Mouse (Mus musculus) Muller cell, postnatal 12 days (primary cell): ENCODE data around the gene Pigw.

ENCODE experiments used
- DNase-seq: peaks from one replicate; pipeline ENCODE4 v3.0.0-alpha.2; 2015; ENCODE audit errors: inconsistent ontology term

Pigw gene

GRCm38 (mm10) chr11:84879772-84880464 lies at the start of gene Pigw, which contains the start of gene Myo19:
TSS of gene Pigw (minus strand) at chr11:84880285.
TSS of gene Myo19 (plus strand) at chr11:84880148.
- DNase-seq = peak; percentile 91

GRCm38 (mm10) chr11:84920981-84921380 lies 40.9 kb upstream of the Pigw start:
- DNase-seq = no peak

GRCm38 (mm10) chr11:84919951-84920350 lies 39.9 kb upstream of the Pigw start:
- DNase-seq = no peak

- no peak for DNase-seq
Observed at GRCm38 (mm10) chr11:84919276-84919675, 39.2 kb upstream of the Pigw start.

- peak; percentile 67 for DNase-seq
Observed at GRCm38 (mm10) chr11:84918425-84918824, 38.3 kb upstream of the Pigw start.

GRCm38 (mm10) chr11:84916703-84917300 lies 36.7 kb upstream of the Pigw start:
- DNase-seq = no peak

GRCm38 (mm10) chr11:84916053-84916702 lies 36.1 kb upstream of the Pigw start, which contains the start of gene Znhit3:
TSS of gene Znhit3 (minus strand) at chr11:84916366.
- DNase-seq = peak; percentile 80

GRCm38 (mm10) chr11:84914673-84915072 lies 34.6 kb upstream of the Pigw start:
- DNase-seq = no peak

GRCm38 (mm10) chr11:84910411-84910810 lies 30.3 kb upstream of the Pigw start:
- DNase-seq = no peak

- no peak for DNase-seq
Observed at GRCm38 (mm10) chr11:84908480-84908879, 28.4 kb upstream of the Pigw start.

GRCm38 (mm10) chr11:84907081-84907480 lies 27.0 kb upstream of the Pigw start:
- no peak for DNase-seq

GRCm38 (mm10) chr11:84904597-84905144 lies 24.6 kb upstream of the Pigw start:
- DNase-seq = no peak

- no peak for DNase-seq
Observed at GRCm38 (mm10) chr11:84893113-84893512, 13.0 kb upstream of the Pigw start.

GRCm38 (mm10) chr11:84891705-84892104 lies 11.6 kb upstream of the Pigw start:
- DNase-seq = no peak

- no peak for DNase-seq
Observed at GRCm38 (mm10) chr11:84889492-84889891, 9.4 kb upstream of the Pigw start.

- DNase-seq = no peak
Observed at GRCm38 (mm10) chr11:84888025-84888424, 7.9 kb upstream of the Pigw start.

- DNase-seq = no peak
Observed at GRCm38 (mm10) chr11:84886767-84887511, 6.9 kb upstream of the Pigw start.

- no peak for DNase-seq
Observed at GRCm38 (mm10) chr11:84886236-84886635, 6.2 kb upstream of the Pigw start.

- no peak for DNase-seq
Observed at GRCm38 (mm10) chr11:84885238-84885637, 5.2 kb upstream of the Pigw start.

- no peak for DNase-seq
Observed at GRCm38 (mm10) chr11:84882346-84882745, 2.3 kb upstream of the Pigw start.

- no peak for DNase-seq
Observed at GRCm38 (mm10) chr11:84880971-84881370, 886 bp upstream of the Pigw start.

- DNase-seq = no peak
Observed at GRCm38 (mm10) chr11:84880465-84880961, 428 bp upstream of the Pigw start.
